Mouse (Mus musculus) CD4-positive, CD25-positive, alpha-beta regulatory T cell, adult 4 months (primary cell): ENCODE data around the gene Coq8a. TPM values are rescaled to one million over a fixed set of nuclear protein-coding genes. Genes with fewer than 3 reads are reported as not detected.

ENCODE experiments used
- polyA plus RNA-seq, 2 experiments: library from polyadenylated mRNA; unstranded; fragments of 100-300 nt; shearing (Covaris generic); gene quantifications; one replicate each; pipeline ENCODE4 v1.2.1; 2017

Coq8a gene
- polyA plus RNA-seq, 2 experiments from 2014 or later, result 46.1 to 67.9 TPM

Other genes starting within 250 kb of the Coq8a start
- under 1 TPM; 0.36 to 0.43 TPM for gene Cdc42bpa, start 239.1 kb downstream of the Coq8a start, polyA plus RNA-seq
- 100 to 1,000 TPM; 130 to 142 TPM for gene Psen2, start 63.8 kb upstream of the Coq8a start, polyA plus RNA-seq
- 10 to 100 TPM; 54.6 to 56.7 TPM for gene Itpkb, start 130.9 kb upstream of the Coq8a start, polyA plus RNA-seq